Mouse (Mus musculus) heart, postnatal 0 days (tissue): ENCODE data around the gene Vldlr.

Experiments used
- CTCF ChIP-seq: IDR thresholded peaks from 2 replicates; pipeline ENCODE4 v1.5.1; 2016; ENCODE audit warnings: antibody characterized with exemption, control low read depth, low read depth
- EP300 ChIP-seq: IDR thresholded peaks from 2 replicates; pipeline ENCODE4 v1.6.1; 2016; ENCODE audit warnings: antibody characterized with exemption, low read depth

DNA sequence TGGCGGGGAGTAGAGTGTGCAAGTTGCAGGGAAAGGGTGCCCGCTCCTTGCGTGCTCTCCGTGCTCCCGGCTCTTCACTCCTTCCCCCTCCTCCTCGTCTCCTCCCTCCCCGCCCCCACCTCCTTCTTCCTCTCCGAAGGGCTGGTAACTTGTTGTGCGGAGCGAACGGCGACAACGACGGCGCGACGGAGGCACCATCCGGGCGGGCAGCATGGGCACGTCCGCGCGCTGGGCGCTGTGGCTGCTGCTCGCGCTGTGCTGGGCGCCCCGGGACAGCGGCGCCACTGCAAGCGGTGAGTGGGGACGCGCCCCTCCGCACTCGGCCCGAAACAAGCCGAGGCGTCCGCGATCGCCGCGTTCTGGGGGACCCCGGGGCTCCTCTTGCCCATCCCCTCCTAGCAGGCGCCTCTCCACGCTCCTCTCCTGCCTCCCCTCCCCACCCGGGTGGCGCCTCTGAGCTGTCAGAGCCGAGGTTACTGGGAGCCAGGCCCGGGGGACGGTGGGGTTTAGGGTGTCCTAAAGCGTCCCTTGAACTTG is 1.2 kb downstream of the Vldlr start:
- TF ChIP-seq CTCF (no peak), EP300 (no peak)
